Mouse (Mus musculus): ENCODE measurements around the gene Mthfr. TPM values are rescaled to one million over a fixed set of nuclear protein-coding genes. Genes with fewer than 3 reads are reported as not detected.

Gene Mthfr
- polyA plus RNA-seq, 1 experiment, result 19.7 TPM

DNA sequence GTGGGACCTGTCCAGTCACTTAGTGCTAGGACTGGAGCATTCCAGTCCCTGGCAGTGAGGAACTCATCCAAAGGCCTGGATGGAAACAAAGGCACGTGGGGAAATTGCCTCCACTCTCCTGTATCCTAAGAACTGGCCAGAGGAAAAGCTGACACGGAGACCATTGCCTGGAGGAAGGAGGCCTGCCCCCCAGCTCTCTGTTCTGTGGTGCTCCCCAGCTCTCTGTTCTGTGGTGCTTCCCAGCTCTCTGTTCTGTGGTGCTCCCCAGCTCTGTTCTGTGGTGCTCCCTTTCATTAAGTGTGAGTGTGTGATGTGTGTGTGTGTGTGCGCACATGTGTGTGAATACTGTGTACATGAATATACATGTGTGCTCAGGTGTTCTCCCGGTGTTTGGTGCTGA, 56.2 kb downstream of the Mthfr start:
- no peak overlapping the region for H3K4me3 ChIP-seq (ENCODE audit: extremely low read depth, insufficient read depth, insufficient read length)
- TF ChIP-seq POLR2A (IDR thresholded peaks at IDR 0.05; ENCODE audit: low read depth, low read length) (no peak), CTCF (IDR thresholded peaks at IDR 0.05; ENCODE audit: extremely low read depth, insufficient read depth, insufficient read length, insufficient replicate concordance) (no peak)
- 86% methylated on average over 4 of the region's 4 CpGs for WGBS
- H3K36me3 ChIP-seq (ENCODE audit: control insufficient read depth, insufficient read depth, low read length), result no peaks in the 10 kb centered on the region
- H3K4me1 ChIP-seq (ENCODE audit: control insufficient read depth, insufficient read depth, insufficient read length), result no peaks in the 10 kb centered on the region
- no peaks in the 10 kb centered on the region for H3K27me3 ChIP-seq (ENCODE audit: control insufficient read depth, insufficient read depth, low read length)
- no peak overlapping the region for H3K27ac ChIP-seq (ENCODE audit: insufficient read depth, low read length)
- DNase-seq (ENCODE audit: low read depth in 1 of 2, low spot score in 2 of 2), result no peak

DNA sequence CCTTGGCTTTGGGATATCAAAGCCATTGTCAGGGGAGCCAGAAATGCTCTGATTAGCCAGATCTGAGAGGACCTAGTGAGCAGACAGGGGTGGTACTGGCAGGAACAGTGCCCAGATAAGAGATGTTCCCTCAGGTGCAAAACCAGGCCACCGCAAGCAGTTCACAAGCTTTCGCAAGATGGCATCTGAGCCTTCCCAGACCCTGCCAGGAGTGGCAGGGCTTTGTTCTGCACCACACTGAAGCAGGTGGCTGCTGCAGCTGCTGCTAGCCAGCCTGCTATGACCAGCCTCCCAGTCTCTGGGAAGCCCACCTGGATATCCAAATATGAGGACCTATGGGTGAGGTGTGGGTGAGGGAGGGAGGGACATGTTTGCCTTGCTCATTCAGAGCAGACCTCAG, 59.1 kb downstream of the Mthfr start:
- Histone ChIP-seq H3K4me1 (ENCODE audit: control insufficient read depth, insufficient read depth, insufficient read length) (no peaks in the 10 kb centered on the region), H3K36me3 (ENCODE audit: control insufficient read depth, insufficient read depth, low read length) (no peaks in the 10 kb centered on the region), H3K4me3 (ENCODE audit: extremely low read depth, insufficient read depth, insufficient read length) (no peak overlapping the region), H3K27ac (ENCODE audit: insufficient read depth, low read length) (no peak overlapping the region), H3K27me3 (ENCODE audit: control insufficient read depth, insufficient read depth, low read length) (no peaks in the 10 kb centered on the region)
- 79% methylated on average over 2 of the region's 2 CpGs for WGBS
- DNase-seq (ENCODE audit: low read depth in 1 of 2, low spot score in 2 of 2), result no peak
- TF ChIP-seq POLR2A (IDR thresholded peaks at IDR 0.05; ENCODE audit: low read depth, low read length) (no peak), CTCF (IDR thresholded peaks at IDR 0.05; ENCODE audit: extremely low read depth, insufficient read depth, insufficient read length, insufficient replicate concordance) (no peak)

DNA sequence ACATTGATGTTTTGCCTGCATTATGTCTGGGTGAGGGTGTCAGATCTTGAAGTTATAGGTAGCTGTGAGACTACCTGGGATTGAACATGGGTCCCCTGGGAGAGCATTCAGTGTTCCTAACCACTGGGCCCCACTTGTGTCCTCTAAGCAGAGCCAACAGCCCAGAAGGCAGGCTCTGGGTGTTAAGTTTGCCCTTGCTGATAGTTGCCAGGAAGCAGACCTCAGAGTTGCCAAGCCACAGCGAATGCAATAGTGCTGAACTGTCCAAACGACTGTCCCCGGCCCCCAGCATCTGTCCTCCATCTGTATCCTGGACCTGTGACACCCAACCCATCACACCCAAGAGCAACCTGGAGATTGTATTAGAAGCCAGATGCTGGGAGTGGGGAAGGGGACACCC, 59.8 kb downstream of the Mthfr start:
- no peaks in the 10 kb centered on the region for H3K27me3 ChIP-seq (ENCODE audit: control insufficient read depth, insufficient read depth, low read length)
- WGBS, result 71% methylated on average over 3 of the region's 3 CpGs
- no peaks in the 10 kb centered on the region for H3K4me1 ChIP-seq (ENCODE audit: control insufficient read depth, insufficient read depth, insufficient read length)
- no peaks in the 10 kb centered on the region for H3K36me3 ChIP-seq (ENCODE audit: control insufficient read depth, insufficient read depth, low read length)
- no peak overlapping the region for H3K27ac ChIP-seq (ENCODE audit: insufficient read depth, low read length)
- TF ChIP-seq CTCF (IDR thresholded peaks at IDR 0.05; ENCODE audit: extremely low read depth, insufficient read depth, insufficient read length, insufficient replicate concordance) (no peak), POLR2A (IDR thresholded peaks at IDR 0.05; ENCODE audit: low read depth, low read length) (no peak)
- DNase-seq (ENCODE audit: low read depth in 1 of 2, low spot score in 2 of 2), result no peak
- no peak overlapping the region for H3K4me3 ChIP-seq (ENCODE audit: extremely low read depth, insufficient read depth, insufficient read length)

DNA sequence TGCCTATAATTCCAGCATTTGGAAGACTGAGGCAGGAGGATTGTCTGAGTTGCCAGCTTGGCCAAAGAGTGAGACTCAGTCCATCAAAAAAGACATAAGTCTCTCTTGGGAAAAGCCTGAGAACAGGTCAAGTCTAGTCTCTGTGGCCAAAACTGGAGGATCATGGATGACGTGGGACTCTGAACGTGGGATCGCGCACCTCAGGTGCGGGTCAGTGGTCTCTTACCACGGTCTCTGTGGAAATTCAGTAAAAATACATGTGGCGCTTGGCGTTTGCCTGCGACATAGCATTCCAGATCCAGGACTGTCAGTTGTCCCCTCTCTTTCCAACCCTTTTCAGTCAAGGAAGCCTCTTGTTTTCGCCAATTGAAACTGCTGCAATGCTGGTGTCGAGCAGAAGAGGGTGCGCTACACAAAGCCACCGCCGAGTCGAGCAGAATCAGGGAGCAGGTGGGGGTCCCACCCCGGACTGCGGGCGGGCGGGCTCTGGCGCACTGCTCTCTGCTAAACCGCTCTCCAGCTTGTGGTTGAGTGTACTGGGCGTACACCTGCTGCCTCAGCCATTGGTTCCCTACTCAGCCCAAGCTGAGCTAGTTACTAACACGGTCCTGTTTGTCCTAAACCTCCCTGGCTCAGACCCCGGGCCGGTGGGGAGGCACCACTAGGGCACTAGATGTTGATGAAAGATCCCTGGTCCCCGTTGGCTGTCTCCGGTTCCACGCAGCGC, 63.1 kb downstream of the Mthfr start:
- peak in 1 of 2 experiments; percentile 33 for DNase-seq (ENCODE audit: low read depth in 1 of 2, low spot score in 2 of 2)
- H3K27ac ChIP-seq (ENCODE audit: insufficient read depth, low read length), result no peak overlapping the region
- no peaks in the 10 kb centered on the region for H3K36me3 ChIP-seq (ENCODE audit: control insufficient read depth, insufficient read depth, low read length)
- peak overlapping the region; percentile 15; the same call in 1 of the 2 replicates for H3K4me3 ChIP-seq (ENCODE audit: extremely low read depth, insufficient read depth, insufficient read length)
- H3K4me1 ChIP-seq (ENCODE audit: control insufficient read depth, insufficient read depth, insufficient read length), result no peaks in the 10 kb centered on the region
- WGBS, result 16% methylated on average over 29 of the region's 29 CpGs
- TF ChIP-seq CTCF (IDR thresholded peaks at IDR 0.05; ENCODE audit: extremely low read depth, insufficient read depth, insufficient read length, insufficient replicate concordance), result no peak
- no peak for TF ChIP-seq POLR2A (IDR thresholded peaks at IDR 0.05; ENCODE audit: low read depth, low read length)
- no peaks in the 10 kb centered on the region for H3K27me3 ChIP-seq (ENCODE audit: control insufficient read depth, insufficient read depth, low read length)

DNA sequence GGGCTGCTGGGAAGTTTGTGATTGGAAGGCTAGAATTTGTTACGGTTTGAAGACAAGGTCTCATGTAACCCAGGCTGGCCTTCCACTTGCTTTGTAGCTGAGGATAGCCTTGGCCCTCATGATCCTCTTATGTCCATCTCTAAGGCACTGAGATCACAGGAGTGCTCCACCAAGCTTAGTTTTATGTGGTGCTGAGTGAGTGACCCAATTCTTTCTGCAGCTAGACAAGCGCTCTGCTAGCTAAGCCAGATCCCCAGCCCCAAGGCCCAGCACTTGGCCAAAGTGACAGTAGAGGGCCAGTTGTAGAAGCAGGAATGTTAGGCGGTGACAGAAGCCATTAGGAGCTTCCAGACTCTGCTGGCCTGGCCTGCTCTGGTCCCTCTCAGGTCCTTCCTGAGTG, 65.3 kb downstream of the Mthfr start:
- no peak for DNase-seq (ENCODE audit: low read depth in 1 of 2, low spot score in 2 of 2)
- WGBS, result 96% methylated on average over 3 of the region's 3 CpGs
- no peaks in the 10 kb centered on the region for H3K27me3 ChIP-seq (ENCODE audit: control insufficient read depth, insufficient read depth, low read length)
- no peak overlapping the region for H3K4me3 ChIP-seq (ENCODE audit: extremely low read depth, insufficient read depth, insufficient read length)
- no peaks in the 10 kb centered on the region for H3K4me1 ChIP-seq (ENCODE audit: control insufficient read depth, insufficient read depth, insufficient read length)
- no peaks in the 10 kb centered on the region for H3K36me3 ChIP-seq (ENCODE audit: control insufficient read depth, insufficient read depth, low read length)
- no peak overlapping the region for H3K27ac ChIP-seq (ENCODE audit: insufficient read depth, low read length)
- TF ChIP-seq CTCF (IDR thresholded peaks at IDR 0.05; ENCODE audit: extremely low read depth, insufficient read depth, insufficient read length, insufficient replicate concordance) (no peak), POLR2A (IDR thresholded peaks at IDR 0.05; ENCODE audit: low read depth, low read length) (no peak)

DNA sequence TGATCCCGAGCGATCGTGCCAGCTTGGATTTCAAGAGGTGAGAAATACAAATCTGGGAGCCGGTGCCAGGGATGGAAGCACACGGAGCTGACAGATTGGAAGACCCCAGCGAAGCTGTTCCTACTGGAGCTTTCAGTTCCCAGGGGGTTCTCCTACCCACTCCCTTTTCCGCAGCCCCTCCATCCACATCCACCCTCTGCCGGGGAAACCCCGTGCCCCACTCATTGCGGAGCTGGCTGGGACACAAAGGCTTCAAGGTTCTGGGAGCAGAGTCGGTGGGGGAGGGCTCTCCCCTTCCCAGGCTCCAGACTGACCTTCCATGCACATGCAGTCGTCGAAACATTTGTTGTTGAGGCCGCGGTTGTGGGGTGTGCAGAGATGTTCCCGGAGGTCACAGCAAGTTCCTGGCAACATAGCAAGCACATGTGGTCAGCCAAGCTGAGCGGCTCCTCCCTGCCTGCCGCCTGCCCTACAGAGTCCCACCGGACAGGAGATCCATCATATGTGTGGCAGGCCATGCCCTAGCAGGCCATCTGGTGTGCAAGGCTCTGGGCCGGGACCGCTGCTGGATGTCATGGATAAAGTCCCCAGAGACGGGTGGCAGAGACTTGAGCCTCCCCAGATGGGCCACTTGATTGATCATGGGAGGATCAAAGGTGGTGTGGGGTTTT, 68.9 kb downstream of the Mthfr start:
- DNase-seq (ENCODE audit: low read depth in 1 of 2, low spot score in 2 of 2), result no peak
- no peak overlapping the region for H3K27ac ChIP-seq (ENCODE audit: insufficient read depth, low read length)
- no peak overlapping the region for H3K4me3 ChIP-seq (ENCODE audit: extremely low read depth, insufficient read depth, insufficient read length)
- WGBS, result 77% methylated on average over 22 of the region's 22 CpGs
- H3K4me1 ChIP-seq (ENCODE audit: control insufficient read depth, insufficient read depth, insufficient read length), result no peaks in the 10 kb centered on the region
- H3K27me3 ChIP-seq (ENCODE audit: control insufficient read depth, insufficient read depth, low read length), result no peaks in the 10 kb centered on the region
- TF ChIP-seq CTCF (IDR thresholded peaks at IDR 0.05; ENCODE audit: extremely low read depth, insufficient read depth, insufficient read length, insufficient replicate concordance), result no peak
- TF ChIP-seq POLR2A (IDR thresholded peaks at IDR 0.05; ENCODE audit: low read depth, low read length), result no peak
- H3K36me3 ChIP-seq (ENCODE audit: control insufficient read depth, insufficient read depth, low read length), result no peaks in the 10 kb centered on the region

DNA sequence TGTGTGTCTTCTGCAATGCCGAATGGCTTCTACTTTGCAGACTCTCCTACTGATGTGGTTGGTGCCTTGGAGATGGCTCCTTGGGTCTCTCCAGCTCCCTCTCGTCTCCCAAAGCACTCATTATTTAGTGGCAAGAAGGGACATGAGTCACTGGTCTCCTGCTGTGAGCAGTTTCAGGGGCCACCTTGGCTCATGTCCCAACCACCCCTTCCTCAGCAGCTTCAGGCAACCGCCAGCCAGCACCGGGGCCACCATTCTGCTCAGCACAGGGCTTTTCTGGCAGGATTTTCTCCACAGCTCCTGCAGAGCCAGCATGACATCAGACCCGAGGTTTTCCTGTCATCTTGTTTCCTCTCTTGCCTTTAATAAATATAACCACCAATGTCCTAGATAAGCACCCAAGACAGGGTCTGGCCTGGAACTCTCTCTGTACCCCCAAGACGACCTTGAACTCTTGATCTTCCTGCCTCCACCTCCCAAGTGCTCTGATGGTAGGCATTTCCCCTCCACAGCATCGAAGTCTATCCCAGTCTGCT, 69.8 kb downstream of the Mthfr start:
- Histone ChIP-seq H3K4me3 (ENCODE audit: extremely low read depth, insufficient read depth, insufficient read length) (no peak overlapping the region), H3K36me3 (ENCODE audit: control insufficient read depth, insufficient read depth, low read length) (no peaks in the 10 kb centered on the region), H3K27ac (ENCODE audit: insufficient read depth, low read length) (no peak overlapping the region), H3K4me1 (ENCODE audit: control insufficient read depth, insufficient read depth, insufficient read length) (no peaks in the 10 kb centered on the region), H3K27me3 (ENCODE audit: control insufficient read depth, insufficient read depth, low read length) (no peaks in the 10 kb centered on the region)
- 43% methylated on average over 7 of the region's 7 CpGs for WGBS
- DNase-seq (ENCODE audit: low read depth in 1 of 2, low spot score in 2 of 2), result no peak
- TF ChIP-seq CTCF (IDR thresholded peaks at IDR 0.05; ENCODE audit: extremely low read depth, insufficient read depth, insufficient read length, insufficient replicate concordance) (no peak), POLR2A (IDR thresholded peaks at IDR 0.05; ENCODE audit: low read depth, low read length) (no peak)

Other genes starting within 250 kb of the Mthfr start
- 0.48 and 0.53 TPM in 2 replicates for gene Zfp984, start 229.3 kb upstream of the Mthfr start, polyA plus RNA-seq (2012; rRNA removed)
- 0.35 and 0.37 TPM in 2 replicates for gene Zfp933, start 190.7 kb upstream of the Mthfr start, polyA plus RNA-seq (2012; rRNA removed)
- gene Miip, start 170.3 kb upstream of the Mthfr start, polyA plus RNA-seq (2012; rRNA removed), result 72.2 and 146 TPM in 2 replicates
- gene Fv1, start 170.1 kb upstream of the Mthfr start, polyA plus RNA-seq (2012; rRNA removed), result 0.64 and 1.1 TPM in 2 replicates
- 18.4 and 18.8 TPM in 2 replicates for gene Mfn2, start 134.4 kb upstream of the Mthfr start, polyA plus RNA-seq (2012; rRNA removed)
- 16.2 and 16.7 TPM in 2 replicates for gene Plod1, start 102.3 kb upstream of the Mthfr start, polyA plus RNA-seq (2012; rRNA removed)
- 80.5 and 111 TPM in 2 replicates for gene 2510039O18Rik, start 98.2 kb upstream of the Mthfr start, polyA plus RNA-seq (2012; rRNA removed)
- gene Nppb, start 53.3 kb upstream of the Mthfr start, polyA plus RNA-seq (2012; rRNA removed), result not detected in 2 replicates
- gene Nppa, start 38.4 kb upstream of the Mthfr start, polyA plus RNA-seq (2012; rRNA removed), result 0.32 TPM in 1 of 2 replicates, not detected in the other
- gene Clcn6, start 256 bp upstream of the Mthfr start, polyA plus RNA-seq (2012; rRNA removed), result 9.8 and 12.1 TPM in 2 replicates
- gene Agtrap, start 49.0 kb downstream of the Mthfr start, polyA plus RNA-seq (2012; rRNA removed), result 23.7 and 24.2 TPM in 2 replicates
- 21.0 and 24.7 TPM in 2 replicates for gene Mad2l2, start 91.3 kb downstream of the Mthfr start, polyA plus RNA-seq (2012; rRNA removed)
- gene Draxin, start 91.6 kb downstream of the Mthfr start, polyA plus RNA-seq (2012; rRNA removed), result 1.9 and 2.5 TPM in 2 replicates
- gene Fbxo6, start 113.1 kb downstream of the Mthfr start, polyA plus RNA-seq (2012; rRNA removed), result 30.8 and 31.6 TPM in 2 replicates
- 3.5 and 8.1 TPM in 2 replicates for gene Fbxo44, start 121.4 kb downstream of the Mthfr start, polyA plus RNA-seq (2012; rRNA removed)
- gene Fbxo2, start 121.5 kb downstream of the Mthfr start, polyA plus RNA-seq (2012; rRNA removed), result 0.14 and 0.28 TPM in 2 replicates
- gene Disp3, start 248.9 kb downstream of the Mthfr start, polyA plus RNA-seq (2012; rRNA removed), result 0.02 and 0.19 TPM in 2 replicates